Mouse (Mus musculus) megakaryocyte, adult 5-6 weeks (primary cell): ENCODE measurements around the gene Triobp. TPM values are rescaled to one million over a fixed set of nuclear protein-coding genes. Genes with fewer than 3 reads are reported as not detected.

Experiments used
- total RNA-seq, 2 experiments: library from RNA; stranded (forward) in 1 of 2; stranded (reverse) in 1 of 2; fragments of 153-499, 151-499 nt in 1 of 2; fragments of 221-1000, 200-1000 nt in 1 of 2; gene quantifications; 2 replicates each; pipeline versions ENCODE4 v1.2.3 to v1.2.4; 2015 to 2017

Gene Triobp
- total RNA-seq, 2 experiments from 2014 or later: 36.6 to 106 TPM

Other genes with a start within 250 kb of the Triobp start
- gene Elfn2, start 229.0 kb upstream of the Triobp start, total RNA-seq (2015): 0.02 TPM in 1 of 2 replicates, not detected in the other
- gene Elfn2, start 229.0 kb upstream of the Triobp start, total RNA-seq (2017): not detected in 2 replicates
- 8.8 and 9.8 TPM in 2 replicates for gene Mfng, start 174.2 kb upstream of the Triobp start, total RNA-seq (2015)
- 5.7 and 5.8 TPM in 2 replicates for gene Mfng, start 174.2 kb upstream of the Triobp start, total RNA-seq (2017)
- 2.3 and 2.7 TPM in 2 replicates for gene Card10, start 144.7 kb upstream of the Triobp start, total RNA-seq (2015)
- 0.92 and 1.1 TPM in 2 replicates for gene Card10, start 144.7 kb upstream of the Triobp start, total RNA-seq (2017)
- gene Cdc42ep1, start 105.1 kb upstream of the Triobp start, total RNA-seq (2015): not detected in 2 replicates
- gene Cdc42ep1, start 105.1 kb upstream of the Triobp start, total RNA-seq (2017): 0.26 TPM in 1 of 2 replicates, not detected in the other
- gene Lgals2, start 92.2 kb upstream of the Triobp start, total RNA-seq (2015): not detected in 2 replicates
- 0.26 TPM in 1 of 2 replicates, not detected in the other for gene Lgals2, start 92.2 kb upstream of the Triobp start, total RNA-seq (2017)
- gene Gga1, start 70.5 kb upstream of the Triobp start, total RNA-seq (2015): 46.0 and 52.6 TPM in 2 replicates
- 20.8 and 28.9 TPM in 2 replicates for gene Gga1, start 70.5 kb upstream of the Triobp start, total RNA-seq (2017)
- gene Gm49510, start 48.1 kb upstream of the Triobp start, total RNA-seq (2015): not detected in 2 replicates
- 1.1 and 2.0 TPM in 2 replicates for gene Gm49510, start 48.1 kb upstream of the Triobp start, total RNA-seq (2017)
- gene Sh3bp1, start 48.0 kb upstream of the Triobp start, total RNA-seq (2015): 46.5 and 53.3 TPM in 2 replicates
- 34.0 and 38.2 TPM in 2 replicates for gene Sh3bp1, start 48.0 kb upstream of the Triobp start, total RNA-seq (2017)
- 3.5 and 5.1 TPM in 2 replicates for gene Pdxp, start 33.8 kb upstream of the Triobp start, total RNA-seq (2015)
- 2.1 and 2.6 TPM in 2 replicates for gene Pdxp, start 33.8 kb upstream of the Triobp start, total RNA-seq (2017)
- 851 and 870 TPM in 2 replicates for gene Lgals1, start 21.0 kb upstream of the Triobp start, total RNA-seq (2015)
- gene Lgals1, start 21.0 kb upstream of the Triobp start, total RNA-seq (2017): 1,185 and 1,205 TPM in 2 replicates
- gene Nol12, start 12.8 kb upstream of the Triobp start, total RNA-seq (2015): 28.2 and 32.4 TPM in 2 replicates
- gene Nol12, start 12.8 kb upstream of the Triobp start, total RNA-seq (2017): 12.6 and 16.0 TPM in 2 replicates
- gene H1f0, start 80.7 kb downstream of the Triobp start, total RNA-seq (2015): 47.9 and 51.3 TPM in 2 replicates
- 87.2 and 90.0 TPM in 2 replicates for gene H1f0, start 80.7 kb downstream of the Triobp start, total RNA-seq (2017)
- not detected in 2 replicates for gene Galr3, start 94.2 kb downstream of the Triobp start, total RNA-seq (2015)
- not detected in 2 replicates for gene Galr3, start 94.2 kb downstream of the Triobp start, total RNA-seq (2017)
- 13.5 and 14.3 TPM in 2 replicates for gene Ankrd54, start 115.2 kb downstream of the Triobp start, total RNA-seq (2015)
- 10.3 and 11.2 TPM in 2 replicates for gene Ankrd54, start 115.2 kb downstream of the Triobp start, total RNA-seq (2017)
- gene Eif3l, start 127.5 kb downstream of the Triobp start, total RNA-seq (2015): 110 and 116 TPM in 2 replicates
- 153 and 155 TPM in 2 replicates for gene Eif3l, start 127.5 kb downstream of the Triobp start, total RNA-seq (2017)
- gene Micall1, start 161.2 kb downstream of the Triobp start, total RNA-seq (2015): 4.4 and 6.1 TPM in 2 replicates
- gene Micall1, start 161.2 kb downstream of the Triobp start, total RNA-seq (2017): 3.6 and 6.3 TPM in 2 replicates
- gene Polr2f, start 193.3 kb downstream of the Triobp start, total RNA-seq (2015): 46.0 and 49.2 TPM in 2 replicates
- gene Polr2f, start 193.3 kb downstream of the Triobp start, total RNA-seq (2017): 39.6 and 54.1 TPM in 2 replicates
- not detected in 2 replicates for gene 1700088E04Rik, start 193.5 kb downstream of the Triobp start, total RNA-seq (2015)
- not detected in 2 replicates for gene 1700088E04Rik, start 193.5 kb downstream of the Triobp start, total RNA-seq (2017)
- gene Sox10, start 217.5 kb downstream of the Triobp start, total RNA-seq (2015): not detected in 2 replicates
- gene Sox10, start 217.5 kb downstream of the Triobp start, total RNA-seq (2017): not detected in 2 replicates